Mouse (Mus musculus): Measurements from ENCODE around the gene Cplx2. TPM values are rescaled to one million over a fixed set of nuclear protein-coding genes. Genes with fewer than 3 reads are reported as not detected.

The Cplx2 gene
- polyA plus RNA-seq, 1 experiment from 2014 or later = 0.23 TPM

- DNase-seq (peak; percentile 47), ATAC-seq (ENCODE audit: low read depth) (peak; percentile 63; the same call in 1 of the 2 replicates)
- no peak overlapping the region for H3K27ac ChIP-seq
- H3K4me1 ChIP-seq (replicated peaks) = peaks cover 8% of the 10 kb centered on the region
- peak overlapping the region; percentile 53 for H3K4me2 ChIP-seq
- WGBS (ENCODE audit: insufficient replicate concordance) = 2% methylated on average over 58 of the region's 59 CpGs
- no peak overlapping the region for H3K9ac ChIP-seq
- peaks cover 50% of the 10 kb centered on the region for H3K27me3 ChIP-seq
- H3K36me3 ChIP-seq = no peaks in the 10 kb centered on the region
- no peak overlapping the region; the same call in 1 of the 2 replicates for H3K4me3 ChIP-seq (replicated peaks)
- no peaks in the 10 kb centered on the region for H3K9me3 ChIP-seq (replicated peaks)
Measured at GRCm38 (mm10) chr13:54371387-54372330, 510 bp downstream of the Cplx2 start.

- no peak overlapping the region for H3K27ac ChIP-seq
- no peaks in the 10 kb centered on the region for H3K9me3 ChIP-seq (replicated peaks)
- DNase-seq (peak; percentile 6), ATAC-seq (ENCODE audit: low read depth) (no peak)
- no peak overlapping the region for H3K4me3 ChIP-seq (replicated peaks)
- peaks cover 50% of the 10 kb centered on the region for H3K27me3 ChIP-seq
- H3K9ac ChIP-seq = no peak overlapping the region
- 7% methylated on average over 15 of the region's 16 CpGs for WGBS (ENCODE audit: insufficient replicate concordance)
- no peaks in the 10 kb centered on the region for H3K36me3 ChIP-seq
- H3K4me2 ChIP-seq = no peak overlapping the region
- H3K4me1 ChIP-seq (replicated peaks) = peaks cover 8% of the 10 kb centered on the region
Measured at GRCm38 (mm10) chr13:54372665-54373064, 1.5 kb downstream of the Cplx2 start.

GRCm38 (mm10) chr13:54374106-54374706 is 3.1 kb downstream of the Cplx2 start:
- ATAC-seq (ENCODE audit: low read depth) (no peak), DNase-seq (no peak)
- Histone ChIP-seq H3K4me2 (no peak overlapping the region), H3K9me3 (replicated peaks) (no peaks in the 10 kb centered on the region), H3K27ac (no peak overlapping the region), H3K36me3 (no peaks in the 10 kb centered on the region), H3K4me1 (replicated peaks) (peaks cover 8% of the 10 kb centered on the region), H3K27me3 (peaks cover 50% of the 10 kb centered on the region), H3K4me3 (replicated peaks) (no peak overlapping the region), H3K9ac (no peak overlapping the region)
- WGBS (ENCODE audit: insufficient replicate concordance) = 45% methylated on average over 9 of the region's 9 CpGs

GRCm38 (mm10) chr13:54375497-54376495 is 4.6 kb downstream of the Cplx2 start:
- H3K27me3 ChIP-seq = peaks cover 36% of the 10 kb centered on the region
- H3K9ac ChIP-seq = no peak overlapping the region
- ATAC-seq (ENCODE audit: low read depth) = no peak
- WGBS (ENCODE audit: insufficient replicate concordance) = 41% methylated on average over 11 of the region's 11 CpGs
- H3K36me3 ChIP-seq = no peaks in the 10 kb centered on the region
- H3K9me3 ChIP-seq (replicated peaks) = no peaks in the 10 kb centered on the region
- H3K4me1 ChIP-seq (replicated peaks) = peaks cover 8% of the 10 kb centered on the region
- H3K27ac ChIP-seq = no peak overlapping the region
- H3K4me3 ChIP-seq (replicated peaks) = no peak overlapping the region
- no peak for DNase-seq
- H3K4me2 ChIP-seq = no peak overlapping the region

- Histone ChIP-seq H3K36me3 (no peaks in the 10 kb centered on the region), H3K27me3 (peaks cover 26% of the 10 kb centered on the region), H3K9me3 (replicated peaks) (no peaks in the 10 kb centered on the region), H3K27ac (no peak overlapping the region), H3K4me3 (replicated peaks) (no peak overlapping the region), H3K9ac (no peak overlapping the region), H3K4me1 (replicated peaks) (peaks cover 7% of the 10 kb centered on the region), H3K4me2 (no peak overlapping the region)
- ATAC-seq (ENCODE audit: low read depth) (no peak), DNase-seq (no peak)
- WGBS (ENCODE audit: insufficient replicate concordance) = 80% methylated on average over 7 of the region's 7 CpGs
Measured at GRCm38 (mm10) chr13:54376736-54377135, 5.6 kb downstream of the Cplx2 start.

GRCm38 (mm10) chr13:54378051-54378450 is 6.9 kb downstream of the Cplx2 start:
- DNase-seq (no peak), ATAC-seq (ENCODE audit: low read depth) (no peak)
- Histone ChIP-seq H3K4me3 (replicated peaks) (no peak overlapping the region), H3K9ac (no peak overlapping the region), H3K9me3 (replicated peaks) (no peaks in the 10 kb centered on the region), H3K4me1 (replicated peaks) (no peaks in the 10 kb centered on the region), H3K27ac (no peak overlapping the region), H3K4me2 (no peak overlapping the region), H3K36me3 (no peaks in the 10 kb centered on the region), H3K27me3 (peaks cover 13% of the 10 kb centered on the region)
- 52% methylated on average over 3 of the region's 3 CpGs for WGBS (ENCODE audit: insufficient replicate concordance)

- no peak for ATAC-seq (ENCODE audit: low read depth)
- WGBS (ENCODE audit: insufficient replicate concordance) = 64% methylated on average over 5 of the region's 5 CpGs
- no peak overlapping the region for H3K4me3 ChIP-seq (replicated peaks)
- no peaks in the 10 kb centered on the region for H3K9me3 ChIP-seq (replicated peaks)
- no peak overlapping the region for H3K4me2 ChIP-seq
- H3K36me3 ChIP-seq = no peaks in the 10 kb centered on the region
- H3K9ac ChIP-seq = no peak overlapping the region
- no peaks in the 10 kb centered on the region for H3K27me3 ChIP-seq
- H3K4me1 ChIP-seq (replicated peaks) = no peaks in the 10 kb centered on the region; the same call in 1 of the 2 replicates
- H3K27ac ChIP-seq = no peak overlapping the region
- DNase-seq = no peak
Measured at GRCm38 (mm10) chr13:54380421-54380820, 9.3 kb downstream of the Cplx2 start.

- no peak for DNase-seq
- WGBS (ENCODE audit: insufficient replicate concordance) = 56% methylated on average over 8 of the region's 8 CpGs
Measured at GRCm38 (mm10) chr13:54381396-54381795, 10.2 kb downstream of the Cplx2 start.

GRCm38 (mm10) chr13:54383531-54383930 is 12.4 kb downstream of the Cplx2 start:
- 48% methylated on average over 5 of the region's 5 CpGs for WGBS (ENCODE audit: insufficient replicate concordance)
- H3K36me3 ChIP-seq = no peaks in the 10 kb centered on the region
- no peaks in the 10 kb centered on the region; the same call in 1 of the 2 replicates for H3K4me1 ChIP-seq (replicated peaks)
- no peak for DNase-seq
- H3K27ac ChIP-seq = no peak overlapping the region
- no peak overlapping the region for H3K4me3 ChIP-seq (replicated peaks)
- no peaks in the 10 kb centered on the region for H3K27me3 ChIP-seq
- H3K9ac ChIP-seq = no peak overlapping the region
- no peak overlapping the region for H3K4me2 ChIP-seq
- no peak for ATAC-seq (ENCODE audit: low read depth)
- H3K9me3 ChIP-seq (replicated peaks) = no peaks in the 10 kb centered on the region

More at GRCm38 (mm10) chr13:54381396-54381795, 10.2 kb downstream of the Cplx2 start:
- no peak overlapping the region for H3K4me3 ChIP-seq (replicated peaks)
- H3K27me3 ChIP-seq = no peaks in the 10 kb centered on the region
- no peak overlapping the region for H3K4me2 ChIP-seq
- H3K9ac ChIP-seq = no peak overlapping the region
- no peaks in the 10 kb centered on the region; the same call in 1 of the 2 replicates for H3K4me1 ChIP-seq (replicated peaks)
- no peaks in the 10 kb centered on the region for H3K36me3 ChIP-seq
- no peak for ATAC-seq (ENCODE audit: low read depth)
- no peaks in the 10 kb centered on the region for H3K9me3 ChIP-seq (replicated peaks)
- H3K27ac ChIP-seq = no peak overlapping the region

GRCm38 (mm10) chr13:54384518-54384917 is 13.4 kb downstream of the Cplx2 start:
- no peak for DNase-seq
- 19% methylated on average over 5 of the region's 5 CpGs for WGBS (ENCODE audit: insufficient replicate concordance)
- no peak for ATAC-seq (ENCODE audit: low read depth)
- Histone ChIP-seq H3K4me3 (replicated peaks) (no peak overlapping the region), H3K4me2 (no peak overlapping the region), H3K9me3 (replicated peaks) (no peaks in the 10 kb centered on the region), H3K27me3 (no peaks in the 10 kb centered on the region), H3K4me1 (replicated peaks) (no peaks in the 10 kb centered on the region; the same call in 1 of the 2 replicates), H3K36me3 (no peaks in the 10 kb centered on the region), H3K27ac (no peak overlapping the region), H3K9ac (no peak overlapping the region)

Data from liver, embryonic 13.5 days (tissue).